In genomic region chr2:122302574-122303241, GRCm38 (mm10) we compare ENCODE assay signal across 8 mouse cellular contexts. TPM values are rescaled to one million over a fixed set of nuclear protein-coding genes. Genes with fewer than 3 reads are reported as not detected.
A peak's percentile ranks its signal among the peaks of the same experiment; 100 is the strongest.
DNase-seq lines count a peak whose midpoint lies in the region; ATAC-seq and TF ChIP-seq lines count a peak whose summit lies in the region.

No protein-coding gene starts in this region.

- H3K4me3 ChIP-seq in heart, postnatal 0 days (ENCODE audit: low read depth, low read length), result no peak overlapping the region
- H3K4me3 ChIP-seq in heart, embryonic 11.5 days (ENCODE audit: low read depth, low read length), result no peak overlapping the region
- no peak overlapping the region for H3K4me3 ChIP-seq in hindbrain, embryonic 13.5 days
- H3K4me3 ChIP-seq in midbrain, embryonic 12.5 days, result no peak overlapping the region

- H3K27me3 ChIP-seq in heart, postnatal 0 days (ENCODE audit: control insufficient read depth, insufficient read depth, low read length), result peaks cover 95% of the 10 kb centered on the region
- H3K27me3 ChIP-seq in heart, embryonic 11.5 days (ENCODE audit: control insufficient read depth, insufficient read depth, low read length), result peaks cover 92% of the 10 kb centered on the region
- H3K27me3 ChIP-seq in hindbrain, embryonic 13.5 days, result peaks cover 99% of the 10 kb centered on the region
- H3K27me3 ChIP-seq in midbrain, embryonic 12.5 days, result peaks cover 94% of the 10 kb centered on the region

- ATAC-seq in heart, postnatal 0 days (ENCODE audit: insufficient read depth, low read depth), result no peak
- no peak for ATAC-seq in heart, embryonic 11.5 days (replicated peaks; ENCODE audit: insufficient number of reproducible peaks, low FRiP score, low TSS enrichment)
- peak; percentile 70 for ATAC-seq in hindbrain, embryonic 13.5 days (ENCODE audit: low FRiP score)
- peak; percentile 40; the same call in 1 of the 2 replicates for ATAC-seq in midbrain, embryonic 12.5 days (ENCODE audit: low FRiP score, low read depth)

- peak; percentile 74 for TF ChIP-seq CTCF in heart, postnatal 0 days (IDR thresholded peaks at IDR 0.05; ENCODE audit: low read depth)

- 10% methylated on average over 9 of the region's 9 CpGs for WGBS in heart, postnatal 0 days
- 13% methylated on average over 9 of the region's 9 CpGs for WGBS in heart, embryonic 11.5 days (ENCODE audit: insufficient replicate concordance)
- WGBS in hindbrain, embryonic 13.5 days, result 15% methylated on average over 9 of the region's 9 CpGs
- WGBS in midbrain, embryonic 12.5 days, result 8% methylated on average over 9 of the region's 9 CpGs

- H3K4me2 ChIP-seq in heart, postnatal 0 days (ENCODE audit: low read depth, low read length), result no peak overlapping the region
- no peak overlapping the region for H3K4me2 ChIP-seq in heart, embryonic 11.5 days
- H3K4me2 ChIP-seq in hindbrain, embryonic 13.5 days, result no peak overlapping the region
- H3K4me2 ChIP-seq in midbrain, embryonic 12.5 days (replicated peaks), result no peak overlapping the region

- no peak overlapping the region for H3K9ac ChIP-seq in heart, postnatal 0 days (replicated peaks; ENCODE audit: low read depth, low read length)
- H3K9ac ChIP-seq in heart, embryonic 11.5 days (ENCODE audit: low read depth, low read length), result no peak overlapping the region
- no peak overlapping the region for H3K9ac ChIP-seq in hindbrain, embryonic 13.5 days
- no peak overlapping the region for H3K9ac ChIP-seq in midbrain, embryonic 12.5 days (replicated peaks)

- H3K9me3 ChIP-seq in heart, postnatal 0 days (replicated peaks; ENCODE audit: control insufficient read depth, low read length), result no peaks in the 10 kb centered on the region
- H3K9me3 ChIP-seq in heart, embryonic 11.5 days (replicated peaks; ENCODE audit: control insufficient read depth, low read length), result no peaks in the 10 kb centered on the region
- no peaks in the 10 kb centered on the region for H3K9me3 ChIP-seq in hindbrain, embryonic 13.5 days
- H3K9me3 ChIP-seq in midbrain, embryonic 12.5 days, result no peaks in the 10 kb centered on the region

- DNase-seq in heart, postnatal 0 days (ENCODE audit: low spot score), result peak; percentile 50
- peak; percentile 74 for DNase-seq in adrenal gland, postnatal 10 days
- DNase-seq in embryo, embryonic 11.5 days (ENCODE audit: low read depth, low spot score), result peak; percentile 56
- peak; percentile 46 to 76 for DNase-seq in layer of hippocampus, postnatal 14 days (ENCODE audit: low spot score in 2 of 2)
- DNase-seq in spleen, postnatal 10 days (ENCODE audit: low spot score in 2 of 2), result peak; percentile 31 to 72

- H3K4me1 ChIP-seq in heart, postnatal 0 days (ENCODE audit: control insufficient read depth, insufficient read depth), result peaks cover 23% of the 10 kb centered on the region
- H3K4me1 ChIP-seq in heart, embryonic 11.5 days (ENCODE audit: control insufficient read depth, insufficient read depth, low read length), result peaks cover 12% of the 10 kb centered on the region; the same call in 1 of the 2 replicates
- peaks cover 38% of the 10 kb centered on the region for H3K4me1 ChIP-seq in hindbrain, embryonic 13.5 days (replicated peaks)
- H3K4me1 ChIP-seq in midbrain, embryonic 12.5 days, result peaks cover 32% of the 10 kb centered on the region

- no peak overlapping the region for H3K27ac ChIP-seq in heart, postnatal 0 days (ENCODE audit: low read depth)
- no peak overlapping the region for H3K27ac ChIP-seq in heart, embryonic 11.5 days (ENCODE audit: low read depth, low read length)
- no peak overlapping the region for H3K27ac ChIP-seq in hindbrain, embryonic 13.5 days
- H3K27ac ChIP-seq in midbrain, embryonic 12.5 days (replicated peaks), result no peak overlapping the region

- TF ChIP-seq EP300 in heart, postnatal 0 days (IDR thresholded peaks at IDR 0.05; ENCODE audit: low read depth), result no peak

- H3K36me3 ChIP-seq in heart, postnatal 0 days (replicated peaks; ENCODE audit: control insufficient read depth, insufficient read depth, low read length), result no peaks in the 10 kb centered on the region
- no peaks in the 10 kb centered on the region for H3K36me3 ChIP-seq in heart, embryonic 11.5 days (ENCODE audit: control insufficient read depth, insufficient read depth, low read length)
- no peaks in the 10 kb centered on the region for H3K36me3 ChIP-seq in hindbrain, embryonic 13.5 days
- H3K36me3 ChIP-seq in midbrain, embryonic 12.5 days, result no peaks in the 10 kb centered on the region

RNA-seq across cellular contexts. Expression of gene Duoxa2, which starts 4.0 kb away (rescaled TPM):
- not detected in 2 replicates for total RNA-seq in heart, postnatal 0 days (2014; rRNA removed; ENCODE audit: low replicate concordance)
- polyA plus RNA-seq in heart, postnatal 0 days (2015; fragmentation: Nextera tagmentation; extraction: Ambion mirVana), result 0.10 and 0.19 TPM in 2 replicates
- not detected in 2 replicates for polyA plus RNA-seq in heart, embryonic 11.5 days (2014; fragmentation: Nextera tagmentation; extraction: Ambion mirVana)
- not detected for total RNA-seq in adrenal gland, postnatal 10 days (2021)
- not detected in 2 replicates for polyA plus RNA-seq in hindbrain, embryonic 13.5 days (2015; fragmentation: Nextera tagmentation; extraction: Ambion mirVana)
- not detected for total RNA-seq in layer of hippocampus, postnatal 14 days (2021)
- not detected in 2 replicates for polyA plus RNA-seq in midbrain, embryonic 12.5 days (2016; fragmentation: Nextera tagmentation; extraction: Ambion mirVana)

RNA-seq across cellular contexts. Expression of gene Duox2, which starts 4.5 kb away (rescaled TPM):
- total RNA-seq in heart, postnatal 0 days (2014; rRNA removed; ENCODE audit: low replicate concordance), result 0.04 and 3.7 TPM in 2 replicates
- 0.08 and 0.23 TPM in 2 replicates for polyA plus RNA-seq in heart, postnatal 0 days (2015; fragmentation: Nextera tagmentation; extraction: Ambion mirVana)
- polyA plus RNA-seq in heart, embryonic 11.5 days (2014; fragmentation: Nextera tagmentation; extraction: Ambion mirVana), result 0.04 TPM in 1 of 2 replicates, not detected in the other
- total RNA-seq in adrenal gland, postnatal 10 days (2021), result under 1 TPM; 0.15 to 0.33 TPM
- polyA plus RNA-seq in hindbrain, embryonic 13.5 days (2015; fragmentation: Nextera tagmentation; extraction: Ambion mirVana), result not detected in 2 replicates
- under 1 TPM in 1 of 2 experiments, not detected in 1; 0.09 TPM for total RNA-seq in layer of hippocampus, postnatal 14 days (2021)
- polyA plus RNA-seq in midbrain, embryonic 12.5 days (2016; fragmentation: Nextera tagmentation; extraction: Ambion mirVana), result not detected in 2 replicates

RNA-seq across cellular contexts. Expression of gene Duoxa1, which starts 10.8 kb away (rescaled TPM):
- not detected in 2 replicates for total RNA-seq in heart, postnatal 0 days (2014; rRNA removed; ENCODE audit: low replicate concordance)
- not detected in 2 replicates for polyA plus RNA-seq in heart, postnatal 0 days (2015; fragmentation: Nextera tagmentation; extraction: Ambion mirVana)
- not detected in 2 replicates for polyA plus RNA-seq in heart, embryonic 11.5 days (2014; fragmentation: Nextera tagmentation; extraction: Ambion mirVana)
- total RNA-seq in adrenal gland, postnatal 10 days (2021), result under 1 TPM in 1 of 2 experiments, not detected in 1; 0.33 TPM
- 0.13 TPM in 1 of 2 replicates, not detected in the other for polyA plus RNA-seq in hindbrain, embryonic 13.5 days (2015; fragmentation: Nextera tagmentation; extraction: Ambion mirVana)
- not detected for total RNA-seq in layer of hippocampus, postnatal 14 days (2021)
- polyA plus RNA-seq in midbrain, embryonic 12.5 days (2016; fragmentation: Nextera tagmentation; extraction: Ambion mirVana), result 0.43 and 0.64 TPM in 2 replicates

RNA-seq across cellular contexts. Expression of gene Duox1, which starts 12.8 kb away (rescaled TPM):
- total RNA-seq in heart, postnatal 0 days (2014; rRNA removed; ENCODE audit: low replicate concordance), result not detected in 2 replicates
- not detected in 2 replicates for polyA plus RNA-seq in heart, postnatal 0 days (2015; fragmentation: Nextera tagmentation; extraction: Ambion mirVana)
- polyA plus RNA-seq in heart, embryonic 11.5 days (2014; fragmentation: Nextera tagmentation; extraction: Ambion mirVana), result not detected in 2 replicates
- total RNA-seq in adrenal gland, postnatal 10 days (2021), result not detected
- polyA plus RNA-seq in hindbrain, embryonic 13.5 days (2015; fragmentation: Nextera tagmentation; extraction: Ambion mirVana), result 0.13 and 0.16 TPM in 2 replicates
- not detected for total RNA-seq in layer of hippocampus, postnatal 14 days (2021)
- 0.12 and 0.18 TPM in 2 replicates for polyA plus RNA-seq in midbrain, embryonic 12.5 days (2016; fragmentation: Nextera tagmentation; extraction: Ambion mirVana)

Comparison
In these comparisons a context has a peak if more than half of its experiments do, and no peak if none do; other contexts are left out.
1. ATAC-seq: peak in hindbrain, embryonic 13.5 days (single experiment) and midbrain, embryonic 12.5 days (single experiment); none in heart, postnatal 0 days (single experiment) and heart, embryonic 11.5 days (single experiment).
2. Peak in every context shown above with its lines, with median percentiles within 50 percentile points of each other: DNase-seq.